Mouse (Mus musculus): ENCODE results near the gene Asb16.

The Asb16 gene

GRCm38 (mm10) chr11:102289511-102290100 is 21.1 kb downstream of the Asb16 start:
- TF ChIP-seq GATA4 (IDR thresholded peaks at IDR 0.05; ENCODE audit: insufficient replicate concordance, low read length) = no peak

DNA sequence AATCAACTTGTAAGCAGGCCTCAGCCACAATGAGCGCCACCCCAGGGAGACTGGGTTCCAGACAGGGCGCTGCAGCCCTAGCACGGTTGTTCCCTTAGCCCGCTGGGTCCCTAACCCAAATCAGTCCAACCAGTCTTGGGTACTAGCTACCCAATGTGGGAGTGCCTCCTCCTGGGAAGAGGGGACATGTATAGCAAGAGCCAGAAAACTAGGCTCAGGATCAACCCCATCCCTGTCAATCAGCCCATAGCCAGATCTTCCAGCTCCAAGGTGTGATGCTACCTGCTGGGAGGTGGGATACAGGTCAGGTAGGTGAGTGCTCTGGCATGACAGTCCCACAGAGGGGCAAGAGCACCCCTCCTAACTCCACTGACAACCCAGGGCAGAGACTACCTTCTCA is 21.6 kb downstream of the Asb16 start:
- TF ChIP-seq GATA4 (IDR thresholded peaks at IDR 0.05; ENCODE audit: insufficient replicate concordance, low read length) = no peak

- TF ChIP-seq GATA4 (IDR thresholded peaks at IDR 0.05; ENCODE audit: insufficient replicate concordance, low read length) = no peak
Observed at GRCm38 (mm10) chr11:102291051-102291535, 22.6 kb downstream of the Asb16 start.

- no peak for TF ChIP-seq GATA4 (IDR thresholded peaks at IDR 0.05; ENCODE audit: insufficient replicate concordance, low read length)
Observed at GRCm38 (mm10) chr11:102293971-102294370, 25.4 kb downstream of the Asb16 start.

DNA sequence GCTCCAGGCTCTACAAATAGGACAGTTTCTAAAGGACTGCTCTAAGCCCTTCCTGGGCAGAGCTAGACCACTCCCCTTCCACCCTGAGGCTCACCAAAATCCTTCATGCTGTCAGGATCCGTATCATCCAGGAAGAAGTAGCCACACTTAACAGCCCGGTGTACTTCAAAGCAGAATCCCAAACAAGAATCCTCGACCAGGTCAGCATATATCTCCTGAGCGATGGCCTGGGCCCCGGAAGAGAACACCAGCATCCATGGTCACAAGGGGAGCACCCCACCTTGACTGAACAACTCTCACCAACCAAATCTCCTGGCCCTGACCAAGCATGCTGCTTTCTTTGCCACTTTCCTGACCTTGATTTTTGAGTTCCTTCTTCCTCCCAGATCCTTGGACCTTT is 25.9 kb downstream of the Asb16 start:
- TF ChIP-seq GATA4 (IDR thresholded peaks at IDR 0.05; ENCODE audit: insufficient replicate concordance, low read length) = no peak

GRCm38 (mm10) chr11:102294887-102295597 is 26.5 kb downstream of the Asb16 start:
- no peak for TF ChIP-seq GATA4 (IDR thresholded peaks at IDR 0.05; ENCODE audit: insufficient replicate concordance, low read length)

- no peak for TF ChIP-seq GATA4 (IDR thresholded peaks at IDR 0.05; ENCODE audit: insufficient replicate concordance, low read length)
Observed at GRCm38 (mm10) chr11:102295598-102296471, 27.3 kb downstream of the Asb16 start.

GRCm38 (mm10) chr11:102296491-102297472 is 28.2 kb downstream of the Asb16 start, which contains the start of gene Atxn7l3:
Atxn7l3 (minus strand) TSS chr11:102296631.
- no peak; the same call in 1 of the 2 replicates for TF ChIP-seq GATA4 (IDR thresholded peaks at IDR 0.05; ENCODE audit: insufficient replicate concordance, low read length)

DNA sequence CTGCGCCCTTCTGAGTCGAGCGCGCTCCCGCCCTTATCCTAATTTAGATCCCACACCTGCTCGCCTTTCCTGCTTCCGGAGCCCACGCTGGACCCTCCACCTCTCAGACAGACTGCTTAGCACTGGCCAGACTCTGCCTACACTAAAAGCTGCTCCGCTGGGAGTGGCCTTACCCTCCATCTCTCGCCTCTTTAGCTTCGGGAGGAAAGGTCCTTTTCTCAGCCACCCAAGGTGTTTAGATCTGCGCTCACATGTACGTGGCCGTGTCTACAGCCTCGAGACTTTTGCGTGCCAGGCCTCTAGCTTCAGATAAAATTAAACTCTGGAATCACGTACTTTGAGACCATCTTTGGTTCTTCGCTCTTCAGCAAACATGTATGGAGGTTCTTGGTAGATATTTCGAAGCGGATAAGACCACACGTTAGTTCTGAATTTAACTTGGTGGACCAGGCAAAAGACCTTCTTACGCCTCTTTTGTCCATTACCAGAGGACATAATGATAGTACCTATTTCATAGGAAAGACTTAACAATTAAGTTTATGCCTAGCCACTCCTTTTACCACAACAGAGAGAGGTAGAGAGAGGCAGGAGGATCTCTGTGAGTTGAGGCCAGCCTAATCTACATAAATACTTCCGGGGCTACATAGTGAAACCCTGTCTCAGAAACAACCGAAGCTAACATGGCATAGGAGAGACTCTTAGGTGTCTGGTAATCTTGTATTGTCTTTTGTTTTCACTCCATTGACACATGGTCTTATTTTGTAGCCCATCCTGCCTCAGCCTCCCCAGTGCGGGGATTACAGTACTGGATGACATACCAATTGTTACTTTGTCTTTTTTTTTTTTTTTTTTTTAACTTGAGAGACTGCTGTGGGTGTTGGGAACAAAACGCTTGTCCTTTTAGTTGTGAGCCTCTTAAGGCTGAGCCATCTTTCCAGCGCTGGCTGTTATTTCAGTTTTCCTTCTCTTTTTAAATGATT is 29.3 kb downstream of the Asb16 start:
- TF ChIP-seq GATA4 (IDR thresholded peaks at IDR 0.05; ENCODE audit: insufficient replicate concordance, low read length) = no peak

- TF ChIP-seq GATA4 (IDR thresholded peaks at IDR 0.05; ENCODE audit: insufficient replicate concordance, low read length) = no peak
Observed at GRCm38 (mm10) chr11:102299839-102300238, 31.3 kb downstream of the Asb16 start.

- no peak for TF ChIP-seq GATA4 (IDR thresholded peaks at IDR 0.05; ENCODE audit: insufficient replicate concordance, low read length)
Observed at GRCm38 (mm10) chr11:102304141-102304540, 35.6 kb downstream of the Asb16 start.

DNA sequence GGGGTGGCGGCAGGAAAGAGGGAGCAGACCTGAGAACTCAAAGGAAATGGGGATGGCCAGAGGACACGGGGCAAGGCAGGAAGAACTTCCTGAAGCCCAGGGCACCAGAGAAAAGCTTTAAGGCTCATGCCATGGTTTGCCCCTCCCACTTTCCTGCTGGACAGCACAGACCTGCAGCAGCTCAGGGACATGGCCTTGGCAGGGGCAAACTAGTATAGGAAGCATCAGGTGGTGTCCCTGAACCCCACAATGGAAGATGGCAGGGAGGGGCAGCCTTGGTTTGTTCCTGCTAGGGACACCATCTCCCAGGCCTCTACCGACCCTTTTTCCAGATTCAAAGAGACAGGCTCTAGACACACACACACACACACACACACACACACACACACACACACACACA is 36.8 kb downstream of the Asb16 start:
- TF ChIP-seq GATA4 (IDR thresholded peaks at IDR 0.05; ENCODE audit: insufficient replicate concordance, low read length) = no peak

GRCm38 (mm10) chr11:102308104-102308503 is 39.6 kb downstream of the Asb16 start:
- TF ChIP-seq GATA4 (IDR thresholded peaks at IDR 0.05; ENCODE audit: insufficient replicate concordance, low read length) = no peak
